Mouse (Mus musculus): ENCODE measurements around the gene Asic3. TPM values are rescaled to one million over a fixed set of nuclear protein-coding genes. Genes with fewer than 3 reads are reported as not detected.

Asic3 gene
- total and polyA plus RNA-seq, 2 experiments from 2014 or later = 0.05 to 0.59 TPM

- peak overlapping the region; percentile 94 for H3K4me2 ChIP-seq (ENCODE audit: low read depth, low read length, poor library complexity, severe bottlenecking)
- no peaks in the 10 kb centered on the region for H3K27me3 ChIP-seq (ENCODE audit: insufficient read depth, low read length)
- no peak for ATAC-seq (ENCODE audit: low FRiP score)
- peaks cover 17% of the 10 kb centered on the region for H3K36me3 ChIP-seq (ENCODE audit: insufficient read depth, low read length)
- peak overlapping the region; percentile 52; the same call in 1 of the 2 replicates for H3K9ac ChIP-seq (replicated peaks; ENCODE audit: low read length, poor library complexity, severe bottlenecking)
- H3K4me3 ChIP-seq (ENCODE audit: low read depth, low read length) = peak overlapping the region; percentile 59
- 3% methylated on average over 10 of the region's 10 CpGs for WGBS
- DNase-seq (ENCODE audit: low spot score) = no peak
- H3K27ac ChIP-seq (ENCODE audit: low read depth, low read length) = no peak overlapping the region
- H3K4me1 ChIP-seq (ENCODE audit: insufficient read depth, low read length) = peaks cover 16% of the 10 kb centered on the region; the same call in 1 of the 2 replicates
- H3K9me3 ChIP-seq (ENCODE audit: low read length) = no peaks in the 10 kb centered on the region
- no peak for TF ChIP-seq CTCF (IDR thresholded peaks at IDR 0.05)
Observed at GRCm38 (mm10) chr5:24426037-24426432, 12.8 kb downstream of the Asic3 start.

- DNase-seq (ENCODE audit: low spot score) (no peak), ATAC-seq (ENCODE audit: low FRiP score) (no peak)
- peak overlapping the region; percentile 59; the same call in 1 of the 2 replicates for H3K4me3 ChIP-seq (ENCODE audit: low read depth, low read length)
- no peaks in the 10 kb centered on the region for H3K27me3 ChIP-seq (ENCODE audit: insufficient read depth, low read length)
- no peak overlapping the region for H3K27ac ChIP-seq (ENCODE audit: low read depth, low read length)
- H3K4me1 ChIP-seq (ENCODE audit: insufficient read depth, low read length) = peaks cover 16% of the 10 kb centered on the region; the same call in 1 of the 2 replicates
- TF ChIP-seq CTCF (IDR thresholded peaks at IDR 0.05) = no peak
- 12% methylated on average over 9 of the region's 9 CpGs for WGBS
- H3K9me3 ChIP-seq (ENCODE audit: low read length) = no peaks in the 10 kb centered on the region
- peak overlapping the region; percentile 94; the same call in 1 of the 2 replicates for H3K4me2 ChIP-seq (ENCODE audit: low read depth, low read length, poor library complexity, severe bottlenecking)
- H3K9ac ChIP-seq (replicated peaks; ENCODE audit: low read length, poor library complexity, severe bottlenecking) = no peak overlapping the region
- peaks cover 19% of the 10 kb centered on the region for H3K36me3 ChIP-seq (ENCODE audit: insufficient read depth, low read length)
Observed at GRCm38 (mm10) chr5:24426556-24427284, 13.5 kb downstream of the Asic3 start.

GRCm38 (mm10) chr5:24427285-24427633 lies 14.1 kb downstream of the Asic3 start:
- no peak overlapping the region for H3K4me3 ChIP-seq (ENCODE audit: low read depth, low read length)
- H3K9ac ChIP-seq (replicated peaks; ENCODE audit: low read length, poor library complexity, severe bottlenecking) = no peak overlapping the region
- WGBS = 25% methylated on average over 12 of the region's 12 CpGs
- H3K4me1 ChIP-seq (ENCODE audit: insufficient read depth, low read length) = peaks cover 16% of the 10 kb centered on the region; the same call in 1 of the 2 replicates
- H3K36me3 ChIP-seq (ENCODE audit: insufficient read depth, low read length) = peaks cover 23% of the 10 kb centered on the region
- ATAC-seq (ENCODE audit: low FRiP score) (no peak), DNase-seq (ENCODE audit: low spot score) (no peak)
- H3K4me2 ChIP-seq (ENCODE audit: low read depth, low read length, poor library complexity, severe bottlenecking) = no peak overlapping the region
- no peaks in the 10 kb centered on the region for H3K27me3 ChIP-seq (ENCODE audit: insufficient read depth, low read length)
- no peaks in the 10 kb centered on the region for H3K9me3 ChIP-seq (ENCODE audit: low read length)
- no peak for TF ChIP-seq CTCF (IDR thresholded peaks at IDR 0.05)
- H3K27ac ChIP-seq (ENCODE audit: low read depth, low read length) = no peak overlapping the region

- peaks cover 29% of the 10 kb centered on the region for H3K36me3 ChIP-seq (ENCODE audit: insufficient read depth, low read length)
- peaks cover 10% of the 10 kb centered on the region; the same call in 1 of the 2 replicates for H3K4me1 ChIP-seq (ENCODE audit: insufficient read depth, low read length)
- WGBS = 11% methylated on average over 13 of the region's 15 CpGs
- no peak overlapping the region for H3K27ac ChIP-seq (ENCODE audit: low read depth, low read length)
- H3K4me2 ChIP-seq (ENCODE audit: low read depth, low read length, poor library complexity, severe bottlenecking) = no peak overlapping the region
- no peak for TF ChIP-seq CTCF (IDR thresholded peaks at IDR 0.05)
- H3K4me3 ChIP-seq (ENCODE audit: low read depth, low read length) = no peak overlapping the region
- no peak overlapping the region for H3K9ac ChIP-seq (replicated peaks; ENCODE audit: low read length, poor library complexity, severe bottlenecking)
- ATAC-seq (ENCODE audit: low FRiP score) (no peak), DNase-seq (ENCODE audit: low spot score) (no peak)
- no peaks in the 10 kb centered on the region for H3K27me3 ChIP-seq (ENCODE audit: insufficient read depth, low read length)
- H3K9me3 ChIP-seq (ENCODE audit: low read length) = no peaks in the 10 kb centered on the region
Observed at GRCm38 (mm10) chr5:24427981-24428402, 14.8 kb downstream of the Asic3 start.

GRCm38 (mm10) chr5:24428596-24428995 lies 15.4 kb downstream of the Asic3 start:
- 22% methylated on average over 9 of the region's 9 CpGs for WGBS
- no peak overlapping the region for H3K27ac ChIP-seq (ENCODE audit: low read depth, low read length)
- no peak overlapping the region for H3K4me2 ChIP-seq (ENCODE audit: low read depth, low read length, poor library complexity, severe bottlenecking)
- ATAC-seq (ENCODE audit: low FRiP score) = no peak
- peaks cover 29% of the 10 kb centered on the region for H3K36me3 ChIP-seq (ENCODE audit: insufficient read depth, low read length)
- no peak for TF ChIP-seq CTCF (IDR thresholded peaks at IDR 0.05)
- no peaks in the 10 kb centered on the region for H3K27me3 ChIP-seq (ENCODE audit: insufficient read depth, low read length)
- no peak overlapping the region for H3K9ac ChIP-seq (replicated peaks; ENCODE audit: low read length, poor library complexity, severe bottlenecking)
- H3K9me3 ChIP-seq (ENCODE audit: low read length) = no peaks in the 10 kb centered on the region
- no peak for DNase-seq (ENCODE audit: low spot score)
- peaks cover 10% of the 10 kb centered on the region; the same call in 1 of the 2 replicates for H3K4me1 ChIP-seq (ENCODE audit: insufficient read depth, low read length)
- H3K4me3 ChIP-seq (ENCODE audit: low read depth, low read length) = no peak overlapping the region

- no peaks in the 10 kb centered on the region for H3K4me1 ChIP-seq (ENCODE audit: insufficient read depth, low read length)
- no peak overlapping the region for H3K27ac ChIP-seq (ENCODE audit: low read depth, low read length)
- H3K9ac ChIP-seq (replicated peaks; ENCODE audit: low read length, poor library complexity, severe bottlenecking) = no peak overlapping the region
- TF ChIP-seq CTCF (IDR thresholded peaks at IDR 0.05) = no peak
- no peak overlapping the region for H3K4me2 ChIP-seq (ENCODE audit: low read depth, low read length, poor library complexity, severe bottlenecking)
- no peaks in the 10 kb centered on the region for H3K9me3 ChIP-seq (ENCODE audit: low read length)
- no peak overlapping the region for H3K4me3 ChIP-seq (ENCODE audit: low read depth, low read length)
- ATAC-seq (ENCODE audit: low FRiP score) (no peak), DNase-seq (ENCODE audit: low spot score) (no peak)
- H3K27me3 ChIP-seq (ENCODE audit: insufficient read depth, low read length) = no peaks in the 10 kb centered on the region
- H3K36me3 ChIP-seq (ENCODE audit: insufficient read depth, low read length) = peaks cover 48% of the 10 kb centered on the region
- WGBS = 94% methylated on average over 8 of the region's 8 CpGs
Observed at GRCm38 (mm10) chr5:24433993-24434392, 20.8 kb downstream of the Asic3 start.
